Mouse (Mus musculus) CH12.LX (cell line): Measurements from ENCODE around the gene B3gnt3.

Source experiments
- CTCF ChIP-seq, 2 experiments: IDR thresholded peaks in 1 of 2; conservative IDR thresholded peaks in 1 of 2; 2 replicates each; pipeline ENCODE4 v1.5.1; 2011 to 2012; ENCODE audit warnings: low read depth in 2 of 2, low read length in 2 of 2, improper control_type of control experiment in 1 of 2, inconsistent platforms in 1 of 2, mild to moderate bottlenecking in 1 of 2, moderate library complexity in 1 of 2
- EP300 ChIP-seq: IDR thresholded peaks from 2 replicates; pipeline ENCODE4 v1.6.1; 2011; ENCODE audit warnings: low read length, improper control_type of control experiment
- JUN ChIP-seq: IDR thresholded peaks from 2 replicates; pipeline ENCODE4 v1.6.1; 2011; ENCODE audit warnings: low read depth, mild to moderate bottlenecking, low read length, improper control_type of control experiment, moderate library complexity; ENCODE audit not compliant: insufficient read depth
- MAX ChIP-seq: IDR thresholded peaks from 2 replicates; pipeline ENCODE4 v1.6.1; 2011; ENCODE audit warnings: low read length, improper control_type of control experiment
- MAZ ChIP-seq: IDR thresholded peaks from 2 replicates; pipeline ENCODE4 v1.6.1; 2012; ENCODE audit warnings: low read depth, mild to moderate bottlenecking, inconsistent platforms, low read length, improper control_type of control experiment, moderate library complexity
- POLR2A ChIP-seq: IDR thresholded peaks from 2 replicates; pipeline ENCODE4 v1.6.1; 2011; ENCODE audit warnings: low read depth, mild to moderate bottlenecking, improper control_type of control experiment, low read length
- POLR2AphosphoS2 ChIP-seq: IDR thresholded peaks from 2 replicates; pipeline ENCODE4 v1.6.1; 2011; ENCODE audit warnings: low read depth, low read length, improper control_type of control experiment
- SIN3A ChIP-seq: IDR thresholded peaks from 2 replicates; pipeline ENCODE4 v1.6.1; 2012; ENCODE audit warnings: low read length, improper control_type of control experiment, inconsistent platforms
- TCF12 ChIP-seq: IDR thresholded peaks from 2 replicates; pipeline ENCODE4 v1.6.1; 2014; ENCODE audit warnings: low read depth, mild to moderate bottlenecking, inconsistent platforms, low read length, improper control_type of control experiment
- ZC3H11A ChIP-seq: IDR thresholded peaks from 2 replicates; pipeline ENCODE4 v1.6.1; 2012; ENCODE audit warnings: low read depth, mild to moderate bottlenecking, inconsistent platforms, low read length, improper control_type of control experiment

DNA sequence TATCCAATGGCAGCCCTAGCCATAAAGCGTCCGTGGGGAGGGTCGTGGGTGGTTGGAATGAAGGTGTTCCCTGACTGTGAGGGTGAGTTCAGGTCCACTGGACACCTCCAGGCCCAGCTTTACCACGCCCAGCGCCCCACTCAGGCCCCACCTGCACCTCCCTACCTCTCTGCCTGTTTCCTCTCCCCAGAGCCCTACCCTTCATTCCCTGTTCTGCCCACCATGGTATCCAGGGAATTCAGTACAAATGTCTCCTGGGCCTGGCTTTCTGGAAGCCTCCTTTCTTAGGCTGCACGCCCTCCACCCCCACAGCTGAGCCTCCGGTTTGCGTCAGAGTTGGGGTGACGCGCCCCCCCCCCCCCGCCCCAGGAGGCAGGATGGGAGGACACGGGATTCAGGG is 31.4 kb downstream of the B3gnt3 start:
- no peak for TF ChIP-seq MAZ
- TF ChIP-seq MAX: no peak
- no peak for TF ChIP-seq JUN
- no peak for TF ChIP-seq CTCF (conservative IDR thresholded peaks at IDR 0.05 in 1 of 2, IDR thresholded peaks at IDR 0.05 in 1 of 2; ENCODE audit: low read depth in 2 of 2, low read length in 2 of 2)
- TF ChIP-seq POLR2A: no peak
- no peak for TF ChIP-seq EP300
- no peak for TF ChIP-seq TCF12
- TF ChIP-seq SIN3A: no peak
- no peak for TF ChIP-seq ZC3H11A
- no peak for TF ChIP-seq POLR2AphosphoS2
